Mouse (Mus musculus) monocyte, adult 5-6 weeks (primary cell): ENCODE measurements around the gene Rnf7. TPM values are rescaled to one million over a fixed set of nuclear protein-coding genes. Genes with fewer than 3 reads are reported as not detected.
"Not testable (repeated sequence)": the region's sequence is repeated elsewhere in the genome, so short reads cannot be mapped to it uniquely, and the experiment has no call there.

Experiments used
- ATAC-seq: fragments of 153-309, 156-312 bp; replicated peaks from 2 replicates; pipeline ENCODE4 v1.8.0; 2017; ENCODE audit warnings: mild to moderate bottlenecking; ENCODE audit not compliant: low TSS enrichment, insufficient number of reproducible peaks, severe bottlenecking, poor library complexity, low FRiP score
- total RNA-seq: library from RNA; stranded (forward); fragments of 200-1000, 200-491, 200-594 nt; gene quantifications from 3 replicates; pipeline ENCODE4 v1.2.3, GENCODE M21; 2017

The Rnf7 gene
- 49.1 to 62.7 TPM (median 62.4 TPM) in 3 replicates for total RNA-seq

DNA sequence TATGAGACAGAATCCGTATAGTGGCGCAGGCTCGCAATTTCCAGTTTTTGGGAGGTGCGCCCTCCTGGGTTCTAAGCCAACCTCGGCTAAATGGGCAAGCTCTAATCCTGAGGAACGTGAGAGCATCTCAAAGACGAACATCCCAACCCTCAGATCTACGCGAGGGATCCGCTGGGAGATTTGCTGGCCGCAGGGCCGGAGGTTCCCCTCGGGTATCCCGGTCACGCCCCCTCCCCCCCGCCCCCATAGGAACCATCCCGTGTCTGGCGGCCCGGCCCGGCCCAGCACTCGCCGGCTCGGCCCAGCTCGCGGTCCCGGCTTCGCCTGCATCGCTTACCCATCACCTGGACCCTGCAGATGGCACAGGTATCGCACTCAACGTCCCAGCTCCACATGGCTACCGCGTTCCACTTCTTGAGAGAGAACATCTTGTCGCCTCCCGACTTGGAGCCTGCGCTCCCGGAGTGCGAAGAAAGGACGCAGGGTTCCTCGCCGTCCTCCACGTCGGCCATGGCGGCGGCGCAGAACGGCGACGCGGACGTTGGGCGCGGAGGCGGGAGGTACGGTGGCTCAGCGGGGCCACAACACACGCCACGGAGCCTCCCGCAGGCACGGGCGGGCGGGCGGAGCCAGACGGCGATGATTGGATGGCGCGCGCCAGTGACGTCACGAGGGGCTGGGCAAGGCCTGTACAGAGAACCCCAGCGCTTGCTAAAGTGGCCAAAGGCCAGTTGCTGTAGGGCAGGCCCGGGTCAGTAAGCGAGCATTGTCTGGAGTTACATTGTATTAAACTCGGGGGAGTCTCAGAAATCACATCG, at the start of gene Rnf7:
Gene Rnf7, minus strand, starts transcription at position 605 of the 818 bp plus-strand sequence.
- peak; percentile 90 for ATAC-seq

DNA sequence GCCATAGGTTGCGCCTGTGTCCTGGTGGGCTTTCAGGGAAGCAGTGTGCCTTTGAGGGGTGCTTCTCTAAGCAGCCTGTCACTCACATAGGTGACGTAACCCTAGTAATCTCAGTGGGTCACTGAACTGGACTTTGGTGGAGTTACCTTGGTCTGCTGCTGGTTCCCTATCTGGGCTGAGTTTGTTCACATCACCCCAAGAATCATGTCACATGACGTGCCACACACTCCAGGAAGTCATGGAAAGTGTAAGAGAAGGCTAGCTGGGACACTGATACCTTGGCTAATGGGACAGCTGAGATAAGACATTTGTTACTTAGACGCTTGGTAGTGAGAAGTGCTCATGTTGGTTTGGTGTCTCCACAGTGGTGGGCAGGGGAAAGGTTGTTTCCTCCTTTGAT, 47.5 kb upstream of the Rnf7 start:
- no peak for ATAC-seq

DNA sequence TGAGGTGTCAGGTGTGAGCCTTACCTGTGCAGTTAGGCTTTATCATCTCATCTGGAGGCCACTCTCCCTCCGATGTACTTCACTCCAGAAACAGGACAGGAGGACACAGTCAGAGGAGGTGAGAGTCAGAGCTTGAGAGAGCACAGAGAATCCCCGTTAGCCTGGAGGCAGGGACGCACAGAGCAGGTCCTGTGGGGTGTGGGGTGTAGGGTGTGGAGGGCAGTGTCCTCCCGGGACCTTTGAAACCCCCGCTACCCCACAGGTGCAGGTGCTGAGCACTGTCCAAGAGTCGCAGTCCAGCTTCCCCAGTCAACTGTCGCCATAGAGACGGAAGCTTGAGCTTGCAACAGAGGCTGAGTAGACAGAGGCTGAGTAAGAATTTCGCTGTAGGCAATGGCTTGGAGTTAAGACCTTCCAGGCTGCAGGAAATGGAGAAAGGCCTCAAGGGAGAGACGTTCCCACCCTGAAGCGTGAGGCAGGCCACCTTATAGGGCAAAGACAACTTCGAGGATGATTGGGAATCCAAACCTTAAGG, 46.6 kb upstream of the Rnf7 start, which contains the start of gene Gm28729:
Gene Gm28729, minus strand, starts transcription at position 293 of the 535 bp plus-strand sequence.
- ATAC-seq = no peak

DNA sequence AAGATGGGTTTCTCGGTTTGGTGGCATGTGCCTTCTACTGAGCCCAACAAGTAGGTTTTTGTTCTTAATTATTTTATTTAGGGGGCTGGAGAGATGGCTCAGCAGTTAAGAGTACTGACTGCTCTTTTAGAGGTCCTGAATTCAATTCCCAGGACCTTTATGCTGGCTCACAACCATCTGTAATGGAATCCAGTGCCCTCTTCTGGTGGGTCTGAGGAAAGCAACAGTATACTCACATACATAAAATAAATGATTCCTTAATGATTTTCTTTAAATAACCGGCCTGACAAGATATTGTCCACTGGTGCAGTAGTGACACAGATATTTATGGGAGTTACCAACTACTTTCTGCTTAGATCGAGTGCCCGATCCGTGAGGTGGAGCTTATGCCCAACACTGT, 44.7 kb upstream of the Rnf7 start:
- ATAC-seq = no peak

DNA sequence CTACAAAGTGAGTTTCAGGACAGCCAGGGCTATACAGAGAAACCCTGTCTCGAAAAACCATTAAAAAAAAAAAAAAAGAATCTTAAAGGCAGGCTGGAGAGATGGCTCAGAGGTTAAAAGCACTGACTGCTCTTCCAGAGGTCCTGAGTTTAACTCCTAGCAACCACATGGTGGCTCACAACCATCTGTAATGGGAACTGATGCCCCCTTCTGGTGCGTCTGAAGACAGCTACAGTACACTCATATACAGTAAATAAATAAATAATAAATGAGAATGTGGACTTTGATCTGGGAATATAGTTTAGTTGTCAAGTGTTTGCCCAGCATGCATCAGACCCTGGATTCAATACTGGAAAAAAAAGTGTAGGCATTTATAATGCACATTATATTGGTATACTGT, 43.1 kb upstream of the Rnf7 start:
- ATAC-seq = not testable (repeated sequence)

DNA sequence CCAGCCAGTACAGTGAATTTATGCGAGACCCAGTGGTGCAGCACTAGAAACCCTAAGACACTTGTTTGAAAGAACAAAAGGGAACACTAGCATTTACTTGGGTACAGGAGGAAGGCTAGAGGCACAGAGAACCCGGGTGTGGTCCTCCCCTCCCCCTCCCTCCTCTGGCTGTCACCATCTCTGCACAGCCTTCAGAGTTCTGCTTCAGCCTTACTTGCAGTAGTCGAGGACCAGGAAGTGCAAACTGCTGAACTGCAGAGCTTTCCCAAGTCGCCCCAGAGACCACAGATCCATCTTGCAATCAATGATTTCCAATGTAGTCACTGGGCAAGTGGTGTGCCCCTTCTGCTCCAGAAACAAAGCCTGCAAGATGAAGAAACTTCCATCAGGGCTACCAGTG, 39.0 kb upstream of the Rnf7 start:
- 0 out of 2 replicates have a peak, but pooled peaks have one; percentile 61 for ATAC-seq

DNA sequence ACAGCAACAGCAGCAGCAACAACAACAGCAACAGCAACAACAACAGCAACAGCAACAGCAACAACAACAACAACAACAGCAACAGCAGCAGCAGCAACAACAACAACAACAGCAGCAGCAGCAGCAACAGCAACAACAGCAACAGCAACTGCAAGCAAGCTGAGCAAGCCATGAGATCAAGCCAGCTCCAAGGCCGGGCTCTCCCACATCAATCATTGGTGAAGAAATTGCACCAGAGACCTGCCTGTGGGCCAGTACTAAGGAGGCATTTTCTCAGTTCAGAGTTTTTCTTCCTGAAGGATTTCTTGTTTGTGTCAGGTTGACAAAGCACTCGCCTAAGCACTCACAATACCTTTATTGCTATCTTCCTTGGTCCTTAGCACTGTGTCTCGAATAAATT, 38.3 kb upstream of the Rnf7 start:
- no peak for ATAC-seq

DNA sequence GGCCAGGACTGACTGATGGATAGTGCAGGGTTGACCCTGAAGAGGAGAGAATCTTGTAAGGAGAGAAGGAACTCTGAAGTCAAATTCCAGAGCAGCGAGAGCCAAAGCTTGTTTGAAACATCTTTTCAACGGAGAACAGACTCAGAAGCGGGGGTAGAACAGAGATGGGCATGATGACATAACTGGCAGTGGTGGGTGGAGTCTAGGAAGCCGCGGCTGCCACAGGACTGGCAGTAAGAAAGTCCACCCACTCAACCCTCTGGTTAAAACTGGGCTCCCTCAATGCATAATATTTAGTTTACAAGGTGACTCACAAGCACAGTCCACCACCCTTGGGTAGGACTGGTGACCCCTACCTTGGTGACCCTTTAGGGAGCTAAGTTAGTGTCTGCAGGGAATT, 37.3 kb upstream of the Rnf7 start:
- ATAC-seq = no peak

DNA sequence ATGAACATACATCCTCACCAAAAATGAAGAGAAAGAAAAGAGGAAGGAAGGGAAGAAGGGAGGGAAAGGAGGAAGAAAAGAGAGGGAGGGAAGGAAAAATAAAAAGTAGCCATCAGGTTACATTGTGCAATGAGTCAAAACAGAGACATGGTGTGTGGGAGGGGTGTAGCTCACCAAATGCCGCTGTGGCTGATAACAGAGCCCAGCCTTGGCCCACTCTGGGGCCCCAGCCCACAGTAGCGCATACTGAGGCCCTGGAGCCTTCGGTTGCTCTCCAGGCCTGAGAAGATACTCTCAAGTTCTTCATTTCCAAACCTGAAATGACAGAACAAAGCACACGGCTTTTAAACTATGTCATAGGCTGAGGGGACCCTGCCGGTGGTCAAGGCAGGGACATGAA, 35.8 kb upstream of the Rnf7 start:
- no peak for ATAC-seq

DNA sequence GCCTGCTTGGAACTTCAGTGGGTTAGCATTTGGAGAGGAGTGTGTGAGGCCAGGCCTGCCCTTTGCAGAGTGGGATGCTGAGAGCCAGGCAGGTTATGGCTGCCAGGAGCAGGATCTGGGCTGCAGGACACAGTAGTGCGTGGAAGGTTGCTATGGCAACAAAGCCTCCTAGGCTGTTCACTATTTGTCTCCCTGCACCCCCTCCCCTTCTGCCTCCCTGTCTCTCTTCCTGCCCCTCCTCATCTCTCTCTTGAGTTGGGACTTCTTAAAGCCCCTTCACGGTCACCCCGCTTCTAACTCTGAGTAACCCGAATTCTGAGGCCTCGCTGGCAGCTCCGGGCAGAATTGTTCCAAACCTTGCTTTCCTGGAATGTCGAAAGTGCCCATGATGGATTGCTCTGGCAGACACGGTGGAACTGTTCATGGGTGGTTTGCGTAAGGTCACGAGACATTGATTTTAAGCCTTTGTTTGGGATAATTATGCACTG, 27.6 kb upstream of the Rnf7 start:
- no peak for ATAC-seq

DNA sequence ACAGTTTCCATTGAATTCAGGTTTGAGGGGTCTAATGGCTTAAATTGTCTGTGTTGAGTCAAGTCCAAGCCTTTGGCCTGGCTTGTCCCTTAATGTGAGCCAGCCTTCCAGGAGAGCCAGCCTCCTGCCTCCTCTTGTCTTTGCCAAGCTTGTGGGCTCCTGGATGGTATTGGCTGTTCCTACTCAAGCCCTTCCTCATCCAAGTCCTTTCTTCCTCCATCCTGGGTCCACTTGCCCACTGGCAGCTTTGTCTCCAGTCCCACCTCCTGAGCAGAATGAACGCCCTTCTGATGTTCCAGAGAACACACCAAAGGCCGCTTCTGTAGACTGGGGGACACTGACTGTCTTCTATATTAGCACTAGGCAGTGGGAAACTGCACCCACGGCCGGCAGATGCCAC, 26.7 kb upstream of the Rnf7 start:
- ATAC-seq = no peak

DNA sequence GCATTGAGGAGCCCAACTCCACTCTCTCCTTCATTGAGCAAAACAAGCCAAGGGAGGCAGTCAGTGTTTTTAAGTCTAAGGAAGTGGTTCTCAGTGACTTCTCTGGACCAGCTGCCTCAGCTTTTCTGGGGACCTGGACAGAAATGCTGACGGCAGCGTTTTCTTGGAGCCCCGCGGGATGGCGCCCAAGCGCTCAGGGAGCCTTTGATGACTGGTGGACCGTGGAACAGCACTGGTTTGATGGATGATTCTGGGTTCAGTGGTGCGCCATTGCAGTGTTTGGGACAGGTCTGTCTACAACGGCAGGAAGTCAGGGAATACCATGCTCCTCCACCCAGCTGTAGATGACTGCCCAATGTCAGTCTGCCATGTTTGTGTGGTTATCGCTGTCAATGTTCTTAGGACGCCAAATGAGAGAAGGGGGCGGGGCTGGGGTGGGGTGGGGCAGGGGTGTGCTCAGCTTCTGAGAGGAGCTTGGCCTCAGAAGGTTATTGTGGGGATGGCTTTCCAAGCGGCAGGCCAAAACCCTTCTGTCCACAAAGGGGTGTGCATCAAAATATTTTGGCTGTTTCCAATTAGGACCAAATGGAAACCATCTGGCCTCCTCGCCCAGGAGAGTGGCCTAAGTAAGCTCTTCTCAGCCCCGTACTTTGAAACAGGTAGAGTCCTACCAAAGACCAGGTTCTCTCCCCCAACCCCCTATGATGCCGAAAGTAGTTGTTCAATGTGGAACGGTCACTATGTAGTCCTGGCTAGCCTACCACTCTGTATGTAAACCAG, 25.8 kb upstream of the Rnf7 start:
- no peak for ATAC-seq

DNA sequence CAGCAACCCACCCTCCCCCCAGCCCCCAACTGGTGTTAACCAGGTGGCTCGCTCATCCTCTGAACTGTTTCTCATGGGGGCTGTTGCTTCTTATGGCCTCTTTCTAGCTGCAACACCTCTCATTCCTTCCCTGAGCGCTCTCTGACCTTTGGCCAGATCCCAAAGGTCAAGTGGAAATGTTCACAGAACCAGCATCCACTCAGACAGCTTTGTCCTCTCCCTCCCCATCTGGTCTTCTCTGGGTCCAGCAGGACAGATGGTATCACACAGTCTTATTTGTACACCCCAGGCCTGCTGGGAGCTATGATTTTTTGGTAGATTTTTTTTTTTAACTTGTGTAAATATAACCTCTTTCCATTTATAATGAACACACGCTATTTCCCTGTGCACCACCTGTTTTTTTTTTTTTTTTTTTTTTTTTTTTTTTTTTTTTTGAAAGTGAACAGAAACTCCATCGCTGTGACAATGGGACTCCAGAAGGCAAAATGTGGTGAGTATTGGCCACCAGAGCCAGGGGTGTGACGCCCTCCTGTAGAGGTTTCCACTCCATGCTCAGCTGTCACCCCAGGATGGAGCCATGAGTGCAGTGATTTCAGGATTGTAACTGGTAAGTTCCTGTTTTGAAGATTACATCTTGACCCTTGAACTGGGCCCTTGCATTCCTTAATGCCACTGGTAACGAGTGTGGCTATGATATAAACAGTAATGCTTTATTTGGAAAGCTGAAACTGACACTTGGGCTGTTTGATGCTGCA, 24.6 kb upstream of the Rnf7 start:
- no peak for ATAC-seq

DNA sequence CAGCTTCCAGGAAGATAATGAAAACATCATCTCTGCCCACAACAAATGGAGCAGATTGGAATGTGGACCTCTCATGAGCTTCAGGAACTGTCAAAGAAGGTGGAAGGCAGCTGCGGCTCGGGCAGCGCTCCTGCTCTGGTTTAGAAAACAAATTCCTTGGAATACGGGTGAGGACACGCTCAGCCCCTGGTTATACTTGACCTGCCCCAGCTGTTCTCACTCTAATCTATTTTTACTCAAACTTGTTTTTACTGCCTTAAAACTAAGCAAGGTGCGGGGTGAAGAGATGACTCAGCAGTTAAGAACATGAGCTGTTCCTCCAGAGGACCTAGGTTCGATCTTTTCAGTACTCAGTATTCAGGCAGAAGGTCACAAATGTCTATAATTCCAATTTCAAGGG, 22.7 kb upstream of the Rnf7 start:
- ATAC-seq = no peak

DNA sequence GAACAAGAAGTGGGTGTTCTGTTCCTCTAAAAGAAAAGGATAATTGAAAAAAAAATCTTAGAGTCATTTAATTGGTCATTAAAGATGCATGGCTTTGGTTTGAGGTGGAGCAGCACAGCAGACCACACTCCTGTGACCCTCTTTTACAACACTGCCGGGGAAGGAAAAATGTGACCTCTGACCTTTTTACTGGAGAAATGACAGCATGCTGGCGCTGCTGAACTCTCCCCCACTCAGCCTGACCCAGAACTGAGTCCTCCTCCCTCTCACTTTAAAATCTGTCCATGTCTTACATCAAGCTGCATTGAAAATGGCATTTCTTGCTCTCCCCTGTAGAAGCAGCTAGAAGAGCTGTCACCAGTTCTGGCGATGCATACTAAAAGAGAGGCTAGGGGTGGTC, 14.7 kb upstream of the Rnf7 start:
- ATAC-seq = no peak

DNA sequence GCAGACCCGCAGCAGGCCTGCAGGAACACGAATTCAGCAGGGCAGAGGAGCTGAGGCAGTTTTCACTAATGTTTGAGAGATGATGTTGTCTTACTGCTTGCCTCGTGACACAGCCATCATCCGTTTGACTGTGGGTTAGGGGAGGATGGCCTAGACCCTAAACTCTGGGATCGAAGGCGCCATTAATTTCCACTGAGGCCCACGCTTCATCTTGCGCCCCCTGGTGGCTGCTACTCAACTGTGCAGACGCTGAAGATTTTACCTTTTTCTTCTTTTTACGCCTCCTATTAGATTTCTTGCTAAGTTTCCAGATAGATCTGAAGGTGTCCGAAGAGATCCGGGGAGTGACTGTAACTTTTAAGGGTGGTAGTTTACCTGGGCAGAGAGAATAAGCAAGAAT, 13.3 kb upstream of the Rnf7 start:
- ATAC-seq = peak; percentile 58; the same call in 1 of the 2 replicates

DNA sequence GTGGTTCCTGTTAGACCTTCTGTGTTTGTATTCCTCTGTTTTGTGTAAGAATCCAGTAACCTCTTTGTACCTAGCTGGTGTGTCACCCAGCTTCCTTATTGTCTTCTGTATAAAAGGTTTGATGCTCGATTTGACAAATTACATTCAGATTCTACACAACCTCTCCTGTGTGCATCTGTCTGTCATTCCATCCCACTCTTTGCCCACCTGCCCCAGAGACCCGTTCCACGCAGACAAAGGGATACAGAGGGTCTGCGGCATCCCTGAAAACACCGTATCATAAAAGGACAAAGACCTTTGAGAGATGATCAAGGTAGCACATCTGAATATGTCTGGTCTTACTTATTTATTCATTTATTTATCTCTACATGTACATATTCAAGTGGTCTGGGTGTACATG, 9.4 kb upstream of the Rnf7 start:
- ATAC-seq = not testable (repeated sequence)

DNA sequence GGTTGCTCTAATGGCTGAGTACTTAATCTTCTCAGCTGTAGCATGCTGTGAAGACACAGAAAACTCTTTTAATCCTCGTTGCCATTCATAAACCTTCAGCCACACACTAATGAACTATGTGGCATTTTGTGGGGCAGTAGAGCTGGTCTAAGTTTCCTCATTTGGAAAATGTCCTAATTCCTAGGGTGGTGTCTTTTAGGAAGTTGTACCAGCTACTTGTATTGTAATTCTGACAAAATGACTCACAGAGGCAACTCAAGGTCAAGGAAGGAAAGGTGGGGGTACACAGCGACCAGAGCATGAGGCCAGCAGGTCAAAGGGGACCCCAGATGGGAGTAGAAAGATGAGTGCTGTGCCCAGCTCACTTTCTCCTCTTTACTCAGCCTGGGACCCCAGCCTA, 5.2 kb upstream of the Rnf7 start:
- peak; percentile 72 for ATAC-seq

DNA sequence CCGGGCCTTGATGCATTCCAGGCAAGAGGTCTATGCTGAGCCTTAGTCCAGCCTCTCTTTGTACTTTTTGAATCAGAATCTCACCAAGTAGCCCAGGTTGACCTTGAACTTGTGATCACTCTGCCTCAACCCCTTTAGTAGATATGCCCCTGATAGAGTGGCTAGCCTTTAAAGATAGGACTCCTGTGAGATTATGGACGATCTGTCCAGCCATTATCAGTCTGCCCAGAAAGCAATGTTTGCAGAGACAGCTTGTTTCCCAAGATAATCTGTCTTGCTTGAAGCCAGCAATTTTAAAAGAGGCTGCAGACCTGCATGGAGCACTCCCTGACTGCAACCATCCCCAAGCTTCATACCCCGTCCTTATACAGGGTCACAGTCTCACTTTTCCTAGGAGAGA, 4.6 kb upstream of the Rnf7 start:
- no peak for ATAC-seq
